Mouse (Mus musculus): ENCODE measurements around the gene Arfgap1.

The Arfgap1 gene

DNA sequence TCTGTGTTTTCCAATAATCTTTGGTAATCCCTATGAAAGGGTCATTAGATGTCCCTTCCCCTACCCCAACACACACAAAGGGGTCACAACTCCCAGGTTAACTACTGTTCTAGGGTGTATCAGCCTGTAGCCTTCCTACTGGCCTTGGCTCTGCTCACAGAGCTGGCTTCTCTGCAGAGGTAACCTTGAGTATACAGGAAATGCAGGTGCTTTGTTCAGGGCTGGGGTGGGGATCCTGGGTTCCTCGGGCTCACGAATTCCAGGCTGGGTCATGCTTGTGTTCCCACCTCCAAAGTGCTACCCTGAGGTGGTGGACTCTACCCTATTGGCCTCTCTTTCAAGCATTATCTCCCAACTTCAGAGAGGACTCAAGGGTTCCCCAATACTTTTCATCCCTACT is 18.6 kb downstream of the Arfgap1 start:
- peak; percentile 68 for DNase-seq (ENCODE audit: low read depth, low spot score)

DNA sequence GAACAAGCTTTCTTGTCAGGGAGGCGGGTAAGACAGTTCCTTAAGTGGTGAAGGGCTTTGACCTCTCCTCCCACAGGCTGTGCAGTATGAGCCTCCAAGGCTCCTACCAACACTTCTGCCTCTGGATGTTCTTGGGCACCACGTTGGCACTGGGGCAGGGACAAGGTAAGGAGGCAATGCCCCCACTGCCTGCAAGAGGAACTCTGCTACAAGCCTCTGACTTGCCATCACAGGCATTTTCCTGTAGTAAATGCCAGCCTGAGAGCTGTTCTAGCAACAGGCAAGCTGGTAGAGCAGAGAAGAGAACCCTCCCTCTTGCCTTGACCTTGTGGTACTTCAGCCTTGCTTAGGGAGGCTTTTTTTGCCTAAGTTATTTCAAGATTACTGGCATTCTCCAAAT is 19.4 kb downstream of the Arfgap1 start, which contains the start of gene Col20a1:
Gene Col20a1 (plus strand): TSS at position 87 of the 400 bp plus-strand sequence.
- no peak for DNase-seq (ENCODE audit: low read depth, low spot score)

DNA sequence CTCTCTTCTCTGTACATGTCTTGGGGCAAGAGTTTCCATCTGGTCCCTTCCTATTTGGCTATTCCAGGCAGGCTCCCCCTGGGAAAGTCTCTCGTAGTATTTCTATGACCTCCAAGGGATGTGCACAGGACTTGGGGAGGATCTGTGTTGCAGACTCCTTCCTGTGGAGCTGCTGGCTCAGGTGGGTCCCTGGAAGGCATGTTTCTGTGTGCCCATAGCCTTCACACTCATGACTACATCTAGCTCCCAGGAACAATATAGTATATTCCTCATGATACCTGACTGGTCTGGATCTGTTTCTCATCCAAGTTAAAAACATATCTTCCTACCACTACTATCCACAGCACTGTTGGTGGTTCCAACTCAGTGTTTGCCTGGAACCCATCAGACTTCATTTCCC is 20.0 kb downstream of the Arfgap1 start:
- DNase-seq (ENCODE audit: low read depth, low spot score) = no peak

DNA sequence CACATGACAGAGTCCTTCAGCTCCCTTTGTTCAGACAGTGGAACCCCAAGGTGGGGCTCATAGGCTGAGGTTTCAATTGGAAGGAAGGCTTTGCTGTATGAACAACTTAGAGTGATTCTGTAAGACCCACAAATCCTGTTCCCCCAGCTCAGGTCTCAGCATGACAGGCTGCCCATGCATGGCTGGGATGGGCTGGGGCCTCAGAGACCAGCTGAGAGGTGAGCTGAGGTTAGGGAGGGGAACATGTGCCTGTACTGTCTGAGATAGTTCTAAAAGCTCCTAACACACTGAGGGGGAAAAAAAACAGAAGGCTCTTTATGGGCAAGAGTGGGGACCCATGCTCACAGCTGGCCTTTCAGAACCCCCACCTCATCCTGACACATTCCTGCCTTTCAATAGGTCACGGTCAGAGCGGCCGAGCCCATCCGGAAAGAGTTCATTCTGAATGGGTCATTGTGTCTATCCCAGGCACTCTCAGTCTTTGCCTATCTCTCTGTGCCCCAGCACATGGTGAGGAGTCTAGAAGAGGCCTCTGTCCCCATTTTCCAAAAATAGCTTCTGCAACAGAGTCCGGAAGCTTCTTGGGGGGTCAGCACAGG is 20.5 kb downstream of the Arfgap1 start:
- DNase-seq (ENCODE audit: low read depth, low spot score) = peak; percentile 25

DNA sequence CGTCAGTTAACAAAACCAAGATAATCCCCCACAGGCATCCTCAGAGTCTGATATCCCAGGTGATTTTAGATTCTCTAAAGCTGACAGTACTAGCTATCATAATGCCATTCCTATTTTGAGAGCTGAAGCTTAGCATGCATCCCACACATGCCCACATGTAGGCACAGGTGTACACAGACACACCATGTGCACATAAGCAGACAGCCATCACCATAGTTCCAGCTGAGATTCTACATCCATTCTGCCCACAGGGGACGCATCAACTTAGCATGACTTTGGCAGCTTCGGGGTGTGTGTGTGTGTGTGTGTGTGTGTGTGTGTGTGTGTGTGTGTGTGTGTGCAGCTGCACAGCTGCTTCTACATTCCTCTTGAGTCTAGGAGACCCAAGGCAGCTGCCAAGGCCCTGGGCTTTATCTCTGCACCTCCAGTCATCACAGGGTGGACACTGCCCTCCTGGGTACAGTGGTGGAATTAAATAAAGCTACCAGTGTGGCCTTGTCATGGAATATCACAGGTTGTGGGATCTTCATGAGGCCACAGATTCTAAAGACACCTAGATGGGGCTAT is 21.4 kb downstream of the Arfgap1 start:
- no peak for DNase-seq (ENCODE audit: low read depth, low spot score)

DNA sequence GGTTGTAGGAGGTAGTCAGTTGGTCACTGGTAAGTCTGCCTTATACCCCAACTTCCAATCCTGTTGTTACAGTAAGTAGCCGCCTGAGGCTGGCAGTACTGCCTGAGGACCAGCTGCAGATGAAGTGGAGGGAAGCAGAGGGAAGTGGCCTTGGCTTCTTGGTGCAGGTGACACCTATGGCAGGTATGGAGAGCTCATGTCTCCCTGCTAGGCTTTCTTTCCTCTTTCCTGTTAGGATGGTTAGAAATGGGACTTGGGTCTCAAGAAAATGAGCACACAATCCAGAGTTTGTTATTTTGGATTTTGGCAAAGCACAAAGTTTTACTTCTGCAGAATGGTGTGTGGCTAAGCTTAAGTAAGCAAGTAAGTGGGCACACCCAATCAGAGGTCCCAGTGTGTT is 21.9 kb downstream of the Arfgap1 start:
- DNase-seq (ENCODE audit: low read depth, low spot score) = no peak

DNA sequence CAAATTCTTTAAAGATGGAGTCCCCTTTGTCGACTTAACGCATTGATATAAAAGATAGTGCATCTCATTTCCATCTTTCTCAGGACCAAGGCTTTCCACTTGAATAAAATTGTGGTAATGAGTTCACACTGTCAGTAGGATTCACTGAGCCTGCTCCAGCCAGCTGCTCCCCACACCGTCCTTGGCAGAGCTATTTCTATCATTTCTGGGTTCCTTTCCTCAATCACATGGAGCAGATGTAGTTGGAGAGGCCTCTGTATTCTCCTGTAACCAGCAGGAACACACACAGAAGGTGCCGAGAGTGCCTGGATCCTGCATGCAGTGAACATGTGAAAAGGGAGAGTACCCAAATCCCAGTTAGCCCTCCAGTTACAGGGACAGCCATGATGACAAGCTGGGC is 23.3 kb downstream of the Arfgap1 start:
- no peak for DNase-seq (ENCODE audit: low read depth, low spot score)

DNA sequence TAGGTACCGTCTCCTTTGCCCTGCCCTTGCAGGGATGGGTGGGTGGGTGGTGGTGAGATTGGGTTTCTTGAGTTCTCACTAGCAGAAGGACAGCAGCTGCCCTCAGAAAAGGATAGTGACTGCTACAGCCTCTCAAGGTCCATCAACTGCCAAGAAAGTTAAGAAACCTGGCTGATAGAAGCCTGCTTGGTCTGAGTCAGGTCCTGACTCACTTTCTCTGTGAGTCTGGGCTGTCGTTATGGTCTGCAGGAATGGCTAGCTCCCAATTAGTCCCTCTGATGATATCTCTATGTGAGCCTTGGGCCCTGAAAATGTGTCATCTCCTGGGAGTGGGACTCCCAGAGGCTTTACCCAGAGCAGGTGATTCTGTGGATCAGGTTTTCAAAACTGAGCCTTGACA is 27.3 kb downstream of the Arfgap1 start:
- DNase-seq (ENCODE audit: low read depth, low spot score) = no peak

DNA sequence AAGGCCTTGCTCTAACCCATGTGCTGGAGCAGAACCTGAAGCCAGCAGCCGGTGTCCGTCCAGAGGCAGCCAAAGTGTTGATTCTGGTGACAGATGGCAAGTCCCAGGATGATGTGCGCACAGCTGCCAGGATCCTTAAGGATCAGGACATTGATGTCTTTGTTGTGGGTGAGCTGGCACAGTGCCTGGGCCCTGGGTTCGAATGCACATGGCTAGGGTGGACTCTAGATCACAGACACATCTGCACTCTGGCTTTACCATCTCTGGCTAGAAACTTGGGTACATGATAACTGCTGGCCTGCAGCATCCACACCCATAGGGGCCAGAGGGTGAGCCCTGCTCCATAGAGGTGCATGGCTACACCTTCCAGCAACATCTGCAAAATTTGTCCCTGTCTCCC is 28.4 kb downstream of the Arfgap1 start:
- no peak for DNase-seq (ENCODE audit: low read depth, low spot score)

DNA sequence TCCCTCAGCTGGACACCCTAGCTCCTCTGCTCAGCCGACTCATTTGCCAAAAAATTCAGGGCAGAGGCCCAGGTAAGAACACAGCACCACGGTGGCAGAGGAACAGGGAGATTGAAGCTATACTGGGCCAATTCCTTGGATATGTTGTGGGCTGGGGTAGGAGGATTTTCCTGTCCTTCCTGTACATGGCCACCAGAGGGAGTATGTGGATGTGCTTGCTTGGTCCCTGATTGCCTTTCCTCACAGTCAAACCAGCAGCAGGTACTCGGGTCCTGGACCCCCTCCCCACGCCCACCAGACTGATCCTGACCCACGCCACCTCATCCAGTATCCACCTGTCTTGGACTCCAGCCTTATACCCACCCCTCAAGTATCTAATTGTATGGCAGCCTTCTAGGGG is 29.4 kb downstream of the Arfgap1 start:
- peak; percentile 57 for DNase-seq (ENCODE audit: low read depth, low spot score)

DNA sequence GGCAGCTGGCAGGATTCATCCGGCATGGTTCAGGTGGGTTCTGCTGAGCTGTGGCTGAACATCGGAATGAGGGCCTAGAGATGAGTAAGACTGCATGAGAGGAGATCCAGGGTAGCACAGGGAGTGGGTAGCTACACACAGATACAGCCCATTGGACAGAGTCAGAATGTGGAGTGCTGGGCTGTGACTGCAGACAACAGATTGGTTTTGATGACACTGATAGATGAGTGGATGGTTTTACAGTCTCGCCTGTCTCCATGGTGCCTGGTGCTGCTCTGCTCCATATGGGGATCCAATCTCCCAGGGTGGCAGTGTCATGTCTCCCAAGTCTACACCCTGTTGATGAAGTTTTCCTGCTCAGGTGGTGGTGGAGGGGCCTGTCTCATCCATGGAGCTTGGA is 29.9 kb downstream of the Arfgap1 start:
- no peak for DNase-seq (ENCODE audit: low read depth, low spot score)

DNA sequence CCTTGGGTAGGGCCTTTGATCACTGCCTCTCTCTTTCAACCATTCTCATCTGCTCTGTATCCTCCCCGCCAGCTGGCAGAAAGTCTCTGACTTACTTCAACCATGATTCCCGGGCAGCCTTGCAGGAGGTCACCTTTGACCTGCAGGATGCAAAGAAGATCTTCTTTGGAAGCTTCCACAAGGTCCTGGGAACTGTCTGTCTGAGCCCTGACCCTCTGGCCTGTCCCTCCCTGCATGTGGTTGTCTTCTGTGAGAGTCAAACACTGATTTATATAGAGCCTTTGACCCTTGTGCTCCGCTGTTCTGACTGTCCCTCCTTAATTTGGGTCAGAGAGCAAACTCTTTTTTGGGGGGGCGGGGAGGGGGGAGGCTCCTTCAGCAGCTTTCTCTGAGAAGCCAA is 40.0 kb downstream of the Arfgap1 start:
- DNase-seq (ENCODE audit: low read depth, low spot score) = no peak

DNA sequence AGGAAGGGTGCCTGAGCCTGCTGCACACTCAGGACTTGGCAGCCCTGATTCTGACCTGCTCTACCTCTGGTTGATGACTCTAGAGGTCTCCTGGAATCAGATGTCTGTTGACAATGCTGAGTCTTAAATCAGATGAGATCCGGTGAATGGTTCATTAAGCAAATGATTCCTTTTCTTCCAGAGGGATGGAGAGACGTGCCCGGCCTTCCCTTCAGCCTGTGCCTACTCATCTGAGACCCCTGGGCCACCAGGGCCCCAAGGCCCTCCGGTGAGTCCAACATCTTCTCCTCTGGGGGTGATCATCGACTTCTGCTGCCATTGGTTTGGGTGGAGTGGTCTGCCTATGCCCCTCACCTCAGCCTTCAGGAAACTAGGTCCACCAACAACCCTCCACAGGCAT is 41.3 kb downstream of the Arfgap1 start:
- DNase-seq (ENCODE audit: low read depth, low spot score) = no peak

DNA sequence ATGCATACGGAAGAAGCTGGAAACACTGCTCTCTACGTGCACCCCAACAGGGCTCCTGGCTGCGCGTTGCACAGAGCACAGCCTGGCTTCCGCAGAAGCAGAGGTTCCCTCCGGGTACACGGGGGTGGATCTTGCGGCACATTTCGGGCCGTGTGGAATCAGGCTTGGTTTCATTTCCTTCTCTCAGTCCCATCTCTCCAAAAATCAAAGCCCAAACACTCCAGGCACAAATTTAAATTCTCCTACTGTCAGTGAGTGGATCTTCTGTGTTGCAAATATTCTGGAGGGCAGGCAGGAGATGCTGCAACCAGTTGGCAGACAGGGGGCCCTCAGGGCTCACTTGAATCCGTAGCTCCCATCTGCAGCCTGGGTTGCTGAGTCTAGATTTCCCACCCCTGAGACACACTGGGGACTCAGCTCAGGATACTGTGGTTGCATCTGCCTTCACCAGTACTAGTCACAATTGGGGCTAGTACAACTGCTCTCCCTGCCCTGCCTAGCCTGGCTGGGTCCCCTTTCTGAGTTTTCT is 64.4 kb downstream of the Arfgap1 start:
- no peak for DNase-seq (ENCODE audit: low read depth, low spot score)

All from R1 (cell line).